ENCODE assay signal across 9 mouse cellular contexts in genomic region chr11:3912875-3913271, GRCm38 (mm10). TPM values are rescaled to one million over a fixed set of nuclear protein-coding genes. Genes with fewer than 3 reads are reported as not detected.
DNase-seq lines count a peak whose midpoint lies in the region; ATAC-seq lines count a peak whose summit lies in the region.
"Had no signal": no experiment of that assay in that cellular context is flagged by ENCODE, and none has a peak within 500 bp of the region (broad histone marks: within the 10 kb centered on the region; RNA-seq: fewer than 3 reads in every experiment).

No protein-coding gene starts in this region.

- no peak for ATAC-seq in megakaryocyte, adult 5-6 weeks (ENCODE audit: poor library complexity, severe bottlenecking)
- 0 out of 2 replicates have a peak, but pooled peaks have one; percentile 0 for ATAC-seq in intestine, embryonic 15.5 days
- ATAC-seq in neural tube, embryonic 15.5 days (ENCODE audit: low FRiP score) = 0 out of 2 replicates have a peak, but pooled peaks have one; percentile 12
- ATAC-seq in megakaryocyte-erythroid progenitor cell, adult 5-6 weeks (replicated peaks; ENCODE audit: low FRiP score, low TSS enrichment, poor library complexity, severe bottlenecking) = no peak

- no peak overlapping the region for H3K27ac ChIP-seq in brown adipose tissue, adult 24 weeks (replicated peaks; ENCODE audit: low read depth, low read length)
- no peak overlapping the region for H3K27ac ChIP-seq in intestine, embryonic 15.5 days
- H3K27ac ChIP-seq in neural tube, embryonic 15.5 days (replicated peaks) = peak overlapping the region; percentile 83

- H3K4me3 ChIP-seq in megakaryocyte, embryonic 14.5 days (replicated peaks) = peak overlapping the region; percentile 94
- H3K4me3 ChIP-seq in brown adipose tissue, adult 24 weeks (ENCODE audit: insufficient read depth, low read depth, low read length) = peak overlapping the region; percentile 66
- peak overlapping the region; percentile 62 for H3K4me3 ChIP-seq in intestine, embryonic 15.5 days (replicated peaks)
- H3K4me3 ChIP-seq in neural tube, embryonic 15.5 days (replicated peaks) = peak overlapping the region; percentile 73

- H3K4me2 ChIP-seq in intestine, embryonic 15.5 days (replicated peaks) = peak overlapping the region; percentile 95
- peak overlapping the region; percentile 96 for H3K4me2 ChIP-seq in neural tube, embryonic 15.5 days

- WGBS in intestine, embryonic 15.5 days = 6% methylated on average over 16 of the region's 16 CpGs
- WGBS in neural tube, embryonic 15.5 days = 1% methylated on average over 16 of the region's 16 CpGs

- no peaks in the 10 kb centered on the region for H3K9me3 ChIP-seq in megakaryocyte, embryonic 14.5 days
- H3K9me3 ChIP-seq in intestine, embryonic 15.5 days = no peaks in the 10 kb centered on the region
- no peaks in the 10 kb centered on the region for H3K9me3 ChIP-seq in neural tube, embryonic 15.5 days (replicated peaks)

- peak; percentile 3 for DNase-seq in forelimb bud, embryonic 11.5 days (ENCODE audit: low read depth, low spot score)
- DNase-seq in lung, adult 18-20 months = peak; percentile 48 to 49

- H3K4me1 ChIP-seq in megakaryocyte, embryonic 14.5 days = peaks cover 73% of the 10 kb centered on the region
- H3K4me1 ChIP-seq in brown adipose tissue, adult 24 weeks (ENCODE audit: control insufficient read depth, insufficient read depth, insufficient read length, low read length) = no peaks in the 10 kb centered on the region; the same call in none of the 2 replicates
- H3K4me1 ChIP-seq in intestine, embryonic 15.5 days (replicated peaks) = peaks cover 23% of the 10 kb centered on the region
- peaks cover 63% of the 10 kb centered on the region for H3K4me1 ChIP-seq in neural tube, embryonic 15.5 days

- H3K36me3 ChIP-seq in megakaryocyte, embryonic 14.5 days (replicated peaks; ENCODE audit: low read length) = peaks cover 20% of the 10 kb centered on the region
- H3K36me3 ChIP-seq in intestine, embryonic 15.5 days = no peaks in the 10 kb centered on the region
- no peaks in the 10 kb centered on the region for H3K36me3 ChIP-seq in neural tube, embryonic 15.5 days

- H3K27me3 ChIP-seq in megakaryocyte, embryonic 14.5 days (replicated peaks) = peaks cover 19% of the 10 kb centered on the region
- peaks cover 10% of the 10 kb centered on the region for H3K27me3 ChIP-seq in intestine, embryonic 15.5 days (replicated peaks)
- H3K27me3 ChIP-seq in neural tube, embryonic 15.5 days (replicated peaks) = no peaks in the 10 kb centered on the region

- peak overlapping the region; percentile 43; the same call in 1 of the 2 replicates for H3K9ac ChIP-seq in intestine, embryonic 15.5 days
- peak overlapping the region; percentile 61 for H3K9ac ChIP-seq in neural tube, embryonic 15.5 days (replicated peaks)

RNA-seq across cellular contexts. Expression of gene Slc35e4, which starts 1.6 kb away (rescaled TPM):
- polyA plus RNA-seq in megakaryocyte, embryonic 14.5 days (2012; ENCODE audit: insufficient read depth, low replicate concordance) = 11.8 and 25.3 TPM in 2 replicates
- 4.0 and 4.1 TPM in 2 replicates for total RNA-seq in megakaryocyte, adult 5-6 weeks (2015)
- 7.4 and 7.9 TPM in 2 replicates for total RNA-seq in megakaryocyte, adult 5-6 weeks (2017)
- polyA plus RNA-seq in brown adipose tissue, adult 24 weeks (2012; ENCODE audit: insufficient read depth, insufficient read length, missing spikeins) = 1.1 TPM in 2 replicates
- polyA plus RNA-seq in intestine, embryonic 15.5 days (2015; fragmentation: Nextera tagmentation; extraction: Ambion mirVana) = 3.2 and 3.4 TPM in 2 replicates
- 16.5 and 19.8 TPM in 2 replicates for polyA plus RNA-seq in neural tube, embryonic 15.5 days (2015; fragmentation: Nextera tagmentation; extraction: Ambion mirVana)
- total RNA-seq in megakaryocyte-erythroid progenitor cell, adult 5-6 weeks (2014; fragmentation: Nextera tagmentation) = 0.35 TPM in 1 of 2 replicates, not detected in the other
- total RNA-seq in megakaryocyte-erythroid progenitor cell, adult 5-6 weeks (2017) = 0.09 TPM in 1 of 2 replicates, not detected in the other

RNA-seq across cellular contexts. Expression of gene Dusp18, which starts 17.8 kb away (rescaled TPM):
- 0.70 TPM in 1 of 2 replicates, not detected in the other for polyA plus RNA-seq in megakaryocyte, embryonic 14.5 days (2012; ENCODE audit: insufficient read depth, low replicate concordance)
- total RNA-seq in megakaryocyte, adult 5-6 weeks (2015) = 0.41 and 0.49 TPM in 2 replicates
- total RNA-seq in megakaryocyte, adult 5-6 weeks (2017) = 0.08 and 0.44 TPM in 2 replicates
- 1.0 and 4.8 TPM in 2 replicates for polyA plus RNA-seq in brown adipose tissue, adult 24 weeks (2012; ENCODE audit: insufficient read depth, insufficient read length, missing spikeins)
- 6.4 and 7.0 TPM in 2 replicates for polyA plus RNA-seq in intestine, embryonic 15.5 days (2015; fragmentation: Nextera tagmentation; extraction: Ambion mirVana)
- polyA plus RNA-seq in neural tube, embryonic 15.5 days (2015; fragmentation: Nextera tagmentation; extraction: Ambion mirVana) = 21.9 and 22.2 TPM in 2 replicates
- total RNA-seq in megakaryocyte-erythroid progenitor cell, adult 5-6 weeks (2014; fragmentation: Nextera tagmentation) = 0.35 TPM in 1 of 2 replicates, not detected in the other
- total RNA-seq in megakaryocyte-erythroid progenitor cell, adult 5-6 weeks (2017) = not detected in 2 replicates

RNA-seq across cellular contexts. Expression of gene 4921536K21Rik, which starts 18.0 kb away (rescaled TPM):
- polyA plus RNA-seq in megakaryocyte, embryonic 14.5 days (2012; ENCODE audit: insufficient read depth, low replicate concordance) = 0.15 TPM in 1 of 2 replicates, not detected in the other
- 0.09 TPM in 1 of 2 replicates, not detected in the other for total RNA-seq in megakaryocyte, adult 5-6 weeks (2015)
- 0.15 TPM in 1 of 2 replicates, not detected in the other for total RNA-seq in megakaryocyte, adult 5-6 weeks (2017)
- 1.0 and 2.1 TPM in 2 replicates for polyA plus RNA-seq in brown adipose tissue, adult 24 weeks (2012; ENCODE audit: insufficient read depth, insufficient read length, missing spikeins)
- 0.27 and 0.29 TPM in 2 replicates for polyA plus RNA-seq in intestine, embryonic 15.5 days (2015; fragmentation: Nextera tagmentation; extraction: Ambion mirVana)
- 0.38 and 0.49 TPM in 2 replicates for polyA plus RNA-seq in neural tube, embryonic 15.5 days (2015; fragmentation: Nextera tagmentation; extraction: Ambion mirVana)
- total RNA-seq in megakaryocyte-erythroid progenitor cell, adult 5-6 weeks (2014; fragmentation: Nextera tagmentation) = not detected in 2 replicates
- 0.56 TPM in 1 of 2 replicates, not detected in the other for total RNA-seq in megakaryocyte-erythroid progenitor cell, adult 5-6 weeks (2017)
- total RNA-seq: common myeloid progenitor, adult 5-6 weeks had no signal

RNA-seq across cellular contexts. Expression of gene Tcn2, which starts 19.1 kb away (rescaled TPM):
- 2.7 and 9.7 TPM in 2 replicates for polyA plus RNA-seq in megakaryocyte, embryonic 14.5 days (2012; ENCODE audit: insufficient read depth, low replicate concordance)
- 108 and 109 TPM in 2 replicates for total RNA-seq in megakaryocyte, adult 5-6 weeks (2015)
- 57.0 and 66.9 TPM in 2 replicates for total RNA-seq in megakaryocyte, adult 5-6 weeks (2017)
- polyA plus RNA-seq in brown adipose tissue, adult 24 weeks (2012; ENCODE audit: insufficient read depth, insufficient read length, missing spikeins) = 48.4 and 63.5 TPM in 2 replicates
- polyA plus RNA-seq in intestine, embryonic 15.5 days (2015; fragmentation: Nextera tagmentation; extraction: Ambion mirVana) = 57.5 and 63.7 TPM in 2 replicates
- 24.6 and 31.4 TPM in 2 replicates for polyA plus RNA-seq in neural tube, embryonic 15.5 days (2015; fragmentation: Nextera tagmentation; extraction: Ambion mirVana)
- 4.0 and 6.7 TPM in 2 replicates for total RNA-seq in megakaryocyte-erythroid progenitor cell, adult 5-6 weeks (2014; fragmentation: Nextera tagmentation)
- 4.4 and 5.9 TPM in 2 replicates for total RNA-seq in megakaryocyte-erythroid progenitor cell, adult 5-6 weeks (2017)

RNA-seq across cellular contexts. Expression of gene Osbp2, which starts 49.2 kb away (rescaled TPM):
- polyA plus RNA-seq in megakaryocyte, embryonic 14.5 days (2012; ENCODE audit: insufficient read depth, low replicate concordance) = 0.31 and 1.4 TPM in 2 replicates
- total RNA-seq in megakaryocyte, adult 5-6 weeks (2015) = 0.25 TPM in 1 of 2 replicates, not detected in the other
- not detected in 2 replicates for total RNA-seq in megakaryocyte, adult 5-6 weeks (2017)
- polyA plus RNA-seq in brown adipose tissue, adult 24 weeks (2012; ENCODE audit: insufficient read depth, insufficient read length, missing spikeins) = 3.2 and 3.4 TPM in 2 replicates
- 0.50 and 1.1 TPM in 2 replicates for polyA plus RNA-seq in intestine, embryonic 15.5 days (2015; fragmentation: Nextera tagmentation; extraction: Ambion mirVana)
- 28.8 and 33.9 TPM in 2 replicates for polyA plus RNA-seq in neural tube, embryonic 15.5 days (2015; fragmentation: Nextera tagmentation; extraction: Ambion mirVana)
- total RNA-seq in megakaryocyte-erythroid progenitor cell, adult 5-6 weeks (2014; fragmentation: Nextera tagmentation) = 0.17 TPM in 1 of 2 replicates, not detected in the other
- total RNA-seq in megakaryocyte-erythroid progenitor cell, adult 5-6 weeks (2017) = not detected in 2 replicates
- total RNA-seq: common myeloid progenitor, adult 5-6 weeks had no signal

Comparison
In these comparisons a context has a peak if more than half of its experiments do, and no peak if none do; other contexts are left out.
1. ATAC-seq: peak in intestine, embryonic 15.5 days (single experiment) and neural tube, embryonic 15.5 days (single experiment); none in megakaryocyte, adult 5-6 weeks (single experiment) and megakaryocyte-erythroid progenitor cell, adult 5-6 weeks (single experiment).
2. Peak in every context shown above with its lines, with median percentiles within 50 percentile points of each other: H3K4me3 ChIP-seq.